Mouse (Mus musculus) olfactory bulb, adult 2 months (tissue): ENCODE data around the gene Stmn1.

Source experiments
- CTCF ChIP-seq: fragments of 200-500 bp; IDR thresholded peaks from 2 replicates; pipeline ENCODE4 v1.5.1; 2012; ENCODE audit warnings: low read depth, mild to moderate bottlenecking, low read length, moderate library complexity; ENCODE audit not compliant: insufficient read depth
- POLR2A ChIP-seq: fragments of 200-500 bp; IDR thresholded peaks from 2 replicates; pipeline ENCODE4 v1.6.1; 2012; ENCODE audit warnings: mild to moderate bottlenecking, low read depth, low read length, moderate library complexity; ENCODE audit not compliant: insufficient read depth

DNA sequence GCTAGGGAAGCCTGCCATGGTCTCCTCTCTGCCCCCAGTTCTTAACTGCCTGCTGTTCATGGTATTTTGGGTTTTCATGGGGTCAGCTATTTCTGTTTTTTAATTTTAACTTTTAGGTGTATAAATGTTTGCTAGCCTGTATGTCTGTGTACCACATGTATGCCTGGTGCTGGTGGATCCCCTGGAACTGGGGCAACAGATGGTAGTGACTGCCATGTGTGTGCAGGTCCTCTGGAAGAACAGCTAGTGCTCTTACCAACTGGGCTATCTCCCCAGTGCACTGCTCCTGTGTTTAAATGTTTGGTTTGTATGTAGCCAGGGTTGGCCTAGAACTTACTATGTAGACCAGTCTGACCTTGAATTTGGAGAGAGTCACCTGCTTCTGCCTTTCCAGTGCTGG lies 51.2 kb downstream of the Stmn1 start:
- TF ChIP-seq CTCF (no peak), POLR2A (no peak)
